Mouse (Mus musculus) stomach, postnatal 0 days (tissue): Measurements from ENCODE around the gene D17Wsu92e.

Experiments
- CTCF ChIP-seq: IDR thresholded peaks from 2 replicates; pipeline ENCODE4 v1.5.1; 2016; ENCODE audit warnings: antibody characterized with exemption, low read depth, mild to moderate bottlenecking, moderate library complexity
- EP300 ChIP-seq: optimal IDR thresholded peaks from 2 replicates; pipeline ENCODE3; 2016; ENCODE audit warnings: antibody characterized with exemption

GRCm38 (mm10) chr17:27707954-27708661 is 112.3 kb downstream of the D17Wsu92e start:
- peak; percentile 51 for TF ChIP-seq CTCF
- TF ChIP-seq EP300, result no peak
